Mouse (Mus musculus) liver, embryonic 11.5 days (tissue): ENCODE measurements around the gene Cers6. TPM values are rescaled to one million over a fixed set of nuclear protein-coding genes. Genes with fewer than 3 reads are reported as not detected.

Source experiments
- ATAC-seq: fragments of 200-750 bp; cut with Nextera tagmentation; replicated peaks from 2 replicates; pipeline ENCODE4 v1.8.0; 2017; ENCODE audit warnings: moderate number of reproducible peaks, mild to moderate bottlenecking, moderate TSS enrichment, moderate library complexity; ENCODE audit not compliant: low FRiP score
- DNase-seq: peaks from one replicate; pipeline ENCODE4 v3.0.0-alpha.2; 2017; ENCODE audit warnings: low spot score
- H3K27ac ChIP-seq: fragments of 300-500 bp; sonication (generic); 2 replicates; pipeline ENCODE4 v1.5.1; 2014; ENCODE audit warnings: mild to moderate bottlenecking, low read depth, low read length, control low read depth
- H3K27me3 ChIP-seq: fragments of 300-500 bp; sonication (generic); replicated peaks from 2 replicates; pipeline ENCODE4 v1.6.1; 2014; ENCODE audit warnings: low read length, mixed read lengths; ENCODE audit not compliant: control insufficient read depth, insufficient read depth
- H3K36me3 ChIP-seq: fragments of 300-500 bp; sonication (generic); 2 replicates; pipeline ENCODE4 v1.6.1; 2014; ENCODE audit warnings: mild to moderate bottlenecking, low read length, moderate library complexity, mixed read lengths; ENCODE audit not compliant: control insufficient read depth, insufficient read depth
- H3K4me1 ChIP-seq: fragments of 300-500 bp; sonication (generic); replicated peaks from 2 replicates; pipeline ENCODE4 v1.6.1; 2014; ENCODE audit warnings: low read length, mixed read lengths; ENCODE audit not compliant: control insufficient read depth, insufficient read depth
- H3K4me2 ChIP-seq: fragments of 300-500 bp; sonication (generic); 2 replicates; pipeline ENCODE4 v1.6.1; 2014; ENCODE audit warnings: mild to moderate bottlenecking, control low read depth, moderate library complexity
- H3K4me3 ChIP-seq: fragments of 300-500 bp; sonication (generic); 2 replicates; pipeline ENCODE4 v1.5.1; 2014; ENCODE audit warnings: low read depth, low read length, control low read depth
- H3K9ac ChIP-seq: fragments of 300-500 bp; sonication (generic); 2 replicates; pipeline ENCODE4 v1.6.1; 2014; ENCODE audit warnings: low read depth, low read length, control low read depth
- H3K9me3 ChIP-seq: fragments of 300-500 bp; sonication (generic); 2 replicates; pipeline ENCODE4 v1.6.1; 2016; ENCODE audit warnings: low read length, inconsistent platforms, mixed read lengths; ENCODE audit not compliant: control insufficient read depth
- WGBS: fragments of 180-500 bp; shearing (Covaris S2); extraction: QIAGEN DNeasy Blood & Tissue Kit; methylation state at CpG from one replicate; pipeline ENCODE4 v1.1.7; 2014; 5-methylcytosine and 5-hydroxymethylcytosine counted together
- polyA plus RNA-seq: library from polyadenylated mRNA; unstranded; fragments of >200 nt; fragmentation: Nextera tagmentation; extraction: Ambion mirVana; gene quantifications from 2 replicates; pipeline ENCODE4 v1.2.1, GENCODE M21; 2014

Gene Cers6
- polyA plus RNA-seq, 1 experiment from 2014 or later: 17.6 TPM

DNA sequence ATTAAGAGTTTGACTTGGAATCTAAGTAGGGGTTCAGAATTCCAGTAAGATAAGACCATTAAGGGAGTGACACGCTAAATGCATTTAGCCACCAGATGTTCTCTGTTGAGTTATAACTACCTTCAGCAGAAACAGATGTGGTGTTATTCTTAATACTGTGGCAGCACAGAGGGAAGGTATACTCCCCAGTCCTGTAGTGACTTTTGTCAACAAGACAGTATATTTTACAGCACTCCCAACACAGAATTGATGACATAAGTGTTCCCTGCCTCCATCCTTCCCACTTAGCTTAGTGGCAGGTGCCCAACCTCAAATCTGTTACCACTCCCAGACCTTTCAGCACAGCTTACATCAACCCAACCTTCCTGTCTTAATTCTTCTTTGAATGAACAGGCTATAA, 219.5 kb downstream of the Cers6 start:
- no peaks in the 10 kb centered on the region for H3K36me3 ChIP-seq
- H3K27me3 ChIP-seq: no peaks in the 10 kb centered on the region
- 70% methylated on average over 1 of the region's 1 CpGs for WGBS
- H3K9me3 ChIP-seq: no peaks in the 10 kb centered on the region
- H3K4me2 ChIP-seq: no peak overlapping the region
- H3K4me1 ChIP-seq: no peaks in the 10 kb centered on the region
- no peak for ATAC-seq
- no peak for DNase-seq
- H3K4me3 ChIP-seq: no peak overlapping the region
- no peak overlapping the region for H3K9ac ChIP-seq
- no peak overlapping the region for H3K27ac ChIP-seq

GRCm38 (mm10) chr2:69082499-69083197, 221.4 kb downstream of the Cers6 start:
- Histone ChIP-seq H3K4me3 (no peak overlapping the region), H3K9ac (no peak overlapping the region), H3K36me3 (no peaks in the 10 kb centered on the region), H3K4me2 (no peak overlapping the region), H3K9me3 (no peaks in the 10 kb centered on the region), H3K27me3 (no peaks in the 10 kb centered on the region), H3K27ac (no peak overlapping the region), H3K4me1 (no peaks in the 10 kb centered on the region)
- WGBS: 67% methylated on average over 8 of the region's 8 CpGs
- ATAC-seq: no peak
- DNase-seq: no peak

GRCm38 (mm10) chr2:69083198-69083509, 221.9 kb downstream of the Cers6 start:
- Histone ChIP-seq H3K4me3 (no peak overlapping the region), H3K36me3 (no peaks in the 10 kb centered on the region), H3K4me1 (no peaks in the 10 kb centered on the region), H3K27ac (no peak overlapping the region), H3K27me3 (no peaks in the 10 kb centered on the region), H3K4me2 (no peak overlapping the region), H3K9me3 (no peaks in the 10 kb centered on the region), H3K9ac (no peak overlapping the region)
- WGBS: 88% methylated on average over 3 of the region's 3 CpGs
- ATAC-seq (no peak), DNase-seq (no peak)

DNA sequence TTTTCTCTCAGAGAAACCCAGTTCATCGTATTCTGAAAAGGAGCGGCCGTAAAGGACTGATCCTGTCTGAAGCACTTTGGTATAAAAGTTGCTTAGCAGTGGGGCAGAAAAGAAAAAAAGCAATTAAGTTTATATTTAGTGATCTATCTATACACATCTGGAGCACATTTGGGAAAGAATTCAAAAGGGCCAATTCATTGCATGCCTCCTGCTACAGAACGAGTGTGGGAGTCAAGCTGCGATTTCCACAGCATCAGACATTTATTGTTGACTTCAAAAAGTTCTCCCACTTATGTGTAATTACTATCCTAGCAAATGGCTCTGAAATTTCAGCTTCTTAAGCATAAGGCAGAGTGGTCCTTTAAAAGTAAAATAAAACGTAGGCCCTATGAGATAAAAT, 223.2 kb downstream of the Cers6 start:
- Histone ChIP-seq H3K9ac (no peak overlapping the region), H3K4me1 (no peaks in the 10 kb centered on the region), H3K27me3 (no peaks in the 10 kb centered on the region), H3K36me3 (no peaks in the 10 kb centered on the region), H3K4me3 (no peak overlapping the region), H3K4me2 (no peak overlapping the region), H3K9me3 (no peaks in the 10 kb centered on the region), H3K27ac (no peak overlapping the region)
- 84% methylated on average over 6 of the region's 6 CpGs for WGBS
- ATAC-seq: no peak
- no peak for DNase-seq

DNA sequence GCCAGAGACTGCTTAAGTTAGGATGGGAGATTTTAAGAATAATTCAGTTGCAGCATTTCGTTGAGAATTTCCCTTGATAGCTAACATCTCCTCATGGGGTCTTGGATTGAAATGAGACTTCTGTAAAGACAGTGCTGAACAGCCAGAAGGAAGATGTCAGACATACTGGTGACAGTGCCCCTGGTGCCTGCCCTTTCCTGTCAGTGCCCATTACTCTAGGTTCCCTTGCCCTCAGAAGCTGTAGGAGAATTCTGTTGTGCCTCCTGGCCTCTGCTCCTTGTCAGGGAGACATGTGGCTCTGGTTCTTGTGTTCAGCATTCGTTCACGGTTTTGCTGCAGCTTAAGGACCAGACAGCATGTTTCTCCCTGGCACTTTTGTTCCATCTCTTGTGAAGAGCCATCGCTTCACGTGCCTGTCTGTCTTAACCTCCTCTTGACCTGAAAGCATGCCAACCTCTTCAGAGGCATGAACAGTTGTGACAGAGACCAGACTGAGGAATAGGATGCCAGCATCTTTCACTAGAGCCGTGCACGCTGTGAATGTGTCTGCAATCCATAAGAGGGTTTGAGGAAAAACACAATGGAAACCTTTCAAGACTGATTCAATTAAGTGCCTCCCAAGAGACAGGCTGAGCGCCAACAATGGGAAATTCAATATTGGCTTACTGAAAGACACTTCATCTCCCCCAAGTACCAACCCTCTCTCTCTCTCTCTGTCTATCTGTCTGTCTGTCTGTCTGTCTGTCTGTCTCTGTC, 225.4 kb downstream of the Cers6 start:
- no peaks in the 10 kb centered on the region for H3K4me1 ChIP-seq
- H3K4me3 ChIP-seq: no peak overlapping the region
- 78% methylated on average over 8 of the region's 8 CpGs for WGBS
- H3K36me3 ChIP-seq: no peaks in the 10 kb centered on the region
- no peak for ATAC-seq
- no peaks in the 10 kb centered on the region for H3K9me3 ChIP-seq
- H3K9ac ChIP-seq: no peak overlapping the region
- no peak for DNase-seq
- H3K4me2 ChIP-seq: no peak overlapping the region
- no peak overlapping the region for H3K27ac ChIP-seq
- H3K27me3 ChIP-seq: no peaks in the 10 kb centered on the region

DNA sequence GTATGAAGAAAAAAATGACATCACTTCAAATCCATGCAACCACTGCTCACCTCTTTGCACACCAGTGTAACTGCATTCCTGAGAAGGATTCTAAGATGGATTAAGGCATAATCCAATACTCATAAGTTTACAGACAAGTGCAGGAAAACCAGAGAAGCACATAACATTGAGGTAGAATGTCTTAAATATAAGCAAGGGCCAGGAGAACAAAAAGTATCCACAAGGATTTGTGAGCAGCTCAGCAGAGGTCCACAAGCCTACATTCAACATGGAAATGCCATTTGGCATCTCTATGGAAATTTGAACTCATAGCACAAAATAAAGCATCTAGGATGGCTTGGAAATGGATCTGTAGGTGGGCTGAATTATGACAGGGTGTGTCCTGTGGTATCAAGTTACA, 234.6 kb downstream of the Cers6 start:
- H3K27ac ChIP-seq: no peak overlapping the region
- H3K4me1 ChIP-seq: no peaks in the 10 kb centered on the region
- no peaks in the 10 kb centered on the region for H3K36me3 ChIP-seq
- no peaks in the 10 kb centered on the region for H3K27me3 ChIP-seq
- no peak overlapping the region for H3K4me3 ChIP-seq
- DNase-seq: no peak
- no peaks in the 10 kb centered on the region for H3K9me3 ChIP-seq
- ATAC-seq: no peak
- no peak overlapping the region for H3K9ac ChIP-seq
- H3K4me2 ChIP-seq: no peak overlapping the region

GRCm38 (mm10) chr2:69096821-69097220, 235.6 kb downstream of the Cers6 start:
- Histone ChIP-seq H3K9me3 (no peaks in the 10 kb centered on the region), H3K9ac (no peak overlapping the region), H3K4me2 (no peak overlapping the region), H3K27me3 (no peaks in the 10 kb centered on the region), H3K4me3 (no peak overlapping the region), H3K27ac (no peak overlapping the region), H3K4me1 (no peaks in the 10 kb centered on the region), H3K36me3 (no peaks in the 10 kb centered on the region)
- 84% methylated on average over 4 of the region's 4 CpGs for WGBS
- no peak for ATAC-seq
- no peak for DNase-seq

DNA sequence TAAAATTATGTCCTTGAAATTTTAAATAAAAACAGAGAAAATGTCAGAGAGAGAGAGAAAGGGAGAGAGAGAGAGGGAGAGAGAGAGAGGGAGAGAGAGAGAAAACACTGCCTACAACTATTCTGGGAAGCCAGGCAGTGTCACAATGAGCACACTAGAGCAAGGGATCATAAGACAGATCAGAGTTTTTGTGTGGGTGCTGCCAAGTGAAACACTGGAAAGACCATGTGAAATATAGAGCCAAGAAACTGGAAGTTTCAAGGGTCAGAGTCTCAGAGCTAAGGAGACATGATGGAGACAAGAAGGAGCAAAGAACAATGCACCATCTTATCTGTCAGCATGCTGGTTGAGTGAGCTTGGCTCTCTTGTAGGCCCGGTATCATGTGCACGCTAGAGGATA, 236.3 kb downstream of the Cers6 start:
- H3K27ac ChIP-seq: no peak overlapping the region
- H3K9me3 ChIP-seq: no peaks in the 10 kb centered on the region
- ATAC-seq (no peak), DNase-seq (no peak)
- no peaks in the 10 kb centered on the region for H3K36me3 ChIP-seq
- no peak overlapping the region for H3K4me2 ChIP-seq
- H3K9ac ChIP-seq: no peak overlapping the region
- no peaks in the 10 kb centered on the region for H3K27me3 ChIP-seq
- H3K4me1 ChIP-seq: no peaks in the 10 kb centered on the region
- 93% methylated on average over 2 of the region's 2 CpGs for WGBS
- no peak overlapping the region for H3K4me3 ChIP-seq

GRCm38 (mm10) chr2:69098701-69099100, 237.5 kb downstream of the Cers6 start:
- Histone ChIP-seq H3K27ac (no peak overlapping the region), H3K36me3 (no peaks in the 10 kb centered on the region), H3K9ac (no peak overlapping the region), H3K4me2 (no peak overlapping the region), H3K4me1 (no peaks in the 10 kb centered on the region), H3K27me3 (no peaks in the 10 kb centered on the region), H3K4me3 (no peak overlapping the region), H3K9me3 (no peaks in the 10 kb centered on the region)
- DNase-seq (no peak), ATAC-seq (no peak)
- 78% methylated on average over 3 of the region's 3 CpGs for WGBS
